Mouse (Mus musculus): Measurements from ENCODE around the gene Nutm1. TPM values are rescaled to one million over a fixed set of nuclear protein-coding genes. Genes with fewer than 3 reads are reported as not detected.

Nutm1 gene
- total and polyA plus RNA-seq, 3 experiments, result 0.04 to 0.13 TPM; not detected in 1

- TF ChIP-seq MAZ (IDR thresholded peaks at IDR 0.05; ENCODE audit: low read depth, low read length) (peak; percentile 73; the same call in 1 of the 2 replicates), USF1 (IDR thresholded peaks at IDR 0.05; ENCODE audit: low read depth, low read length) (no peak), MYB (IDR thresholded peaks at IDR 0.05; ENCODE audit: low read depth, low read length) (no peak), UBTF (IDR thresholded peaks at IDR 0.05; ENCODE audit: borderline replicate concordance, insufficient read depth, low read depth, low read length) (no peak), USF2 (IDR thresholded peaks at IDR 0.05; ENCODE audit: borderline replicate concordance in 1 of 2, insufficient read depth in 1 of 2, low read depth in 1 of 2, low read length in 2 of 2) (no peak), NRF1 (IDR thresholded peaks at IDR 0.05; ENCODE audit: insufficient read depth, low read depth, low read length, poor library complexity, severe bottlenecking) (no peak), CTCF (IDR thresholded peaks at IDR 0.05 in 2 of 3, conservative IDR thresholded peaks at IDR 0.05 in 1 of 3; ENCODE audit: control insufficient read depth in 1 of 3, insufficient read depth in 1 of 3, low read depth in 2 of 3, low read length in 3 of 3, poor library complexity in 1 of 3, severe bottlenecking in 1 of 3) (no peak), MYC (IDR thresholded peaks at IDR 0.05; ENCODE audit: low read depth, low read length) (peak; percentile 86), GABPA (IDR thresholded peaks at IDR 0.05; ENCODE audit: low read depth, low read length) (no peak), ZC3H11A (IDR thresholded peaks at IDR 0.05; ENCODE audit: low read depth, low read length) (no peak), CHD2 (IDR thresholded peaks at IDR 0.05; ENCODE audit: low read length) (peak; percentile 16; the same call in 1 of the 2 replicates), ETS1 (IDR thresholded peaks at IDR 0.05; ENCODE audit: low read depth, low read length) (peak; percentile 93), JUND (IDR thresholded peaks at IDR 0.05; ENCODE audit: low read depth, low read length) (0 out of 2 replicates have a peak, but pooled peaks have one; percentile 38), MXI1 (IDR thresholded peaks at IDR 0.05; ENCODE audit: low read depth, low read length) (peak; percentile 81), POLR2AphosphoS2 (IDR thresholded peaks at IDR 0.05; ENCODE audit: low read length) (0 out of 2 replicates have a peak, but pooled peaks have one; percentile 32), SIN3A (IDR thresholded peaks at IDR 0.05; ENCODE audit: low read length) (peak; percentile 97)
Observed at GRCm38 (mm10) chr2:112267547-112268269, 8.6 kb upstream of the Nutm1 start (continued).

- peak overlapping the region; percentile 92 for H3K27ac ChIP-seq (ENCODE audit: control insufficient read depth, low read depth, low read length)
- peaks cover 19 to 20% of the 10 kb centered on the region in 2 experiments for H3K4me1 ChIP-seq (ENCODE audit: control insufficient read depth in 1 of 2, insufficient read depth in 2 of 2, low read length in 2 of 2)
- H3K79me2 ChIP-seq (ENCODE audit: control insufficient read depth, insufficient read depth, low read length, poor library complexity), result peaks cover 39% of the 10 kb centered on the region
- H3K9me3 ChIP-seq (replicated peaks; ENCODE audit: insufficient read depth, low read length), result no peaks in the 10 kb centered on the region
- H3K4me3 ChIP-seq (ENCODE audit: control insufficient read depth in 1 of 2, insufficient read depth in 1 of 2, low read depth in 2 of 2, low read length in 2 of 2), result peak overlapping the region; percentile 66 to 75
- TF ChIP-seq BHLHE40 (IDR thresholded peaks at IDR 0.05; ENCODE audit: borderline replicate concordance, low read depth, low read length) (0 out of 2 replicates have a peak, but pooled peaks have one; percentile 23), CHD2 (IDR thresholded peaks at IDR 0.05; ENCODE audit: low read length) (no peak), MYB (IDR thresholded peaks at IDR 0.05; ENCODE audit: low read depth, low read length) (no peak), KAT2A (conservative IDR thresholded peaks at IDR 0.05; ENCODE audit: low read depth, low read length) (no peak), GATA1 (IDR thresholded peaks at IDR 0.05; ENCODE audit: low read depth, low read length) (no peak), CTCF (IDR thresholded peaks at IDR 0.05 in 2 of 3, conservative IDR thresholded peaks at IDR 0.05 in 1 of 3; ENCODE audit: control insufficient read depth in 1 of 3, insufficient read depth in 1 of 3, low read depth in 2 of 3, low read length in 3 of 3, poor library complexity in 1 of 3, severe bottlenecking in 1 of 3) (no peak)
- no peaks in the 10 kb centered on the region for H3K27me3 ChIP-seq (ENCODE audit: control insufficient read depth in 1 of 2, insufficient read depth in 2 of 2, low read length in 2 of 2)
- DNase-seq (ENCODE audit: low read depth, low spot score), result peak; percentile 71
- peak overlapping the region; percentile 52 for H3K9ac ChIP-seq (ENCODE audit: control insufficient read depth, low read depth, low read length, poor library complexity, severe bottlenecking)
- peaks cover 3 to 30% of the 10 kb centered on the region in 2 experiments; a peak in 3 of 4 replicates for H3K36me3 ChIP-seq (ENCODE audit: control insufficient read depth in 1 of 2, insufficient read depth in 2 of 2, low read length in 2 of 2)
Observed at GRCm38 (mm10) chr2:112266780-112267179, 7.7 kb upstream of the Nutm1 start.
